In the genomic region with DNA sequence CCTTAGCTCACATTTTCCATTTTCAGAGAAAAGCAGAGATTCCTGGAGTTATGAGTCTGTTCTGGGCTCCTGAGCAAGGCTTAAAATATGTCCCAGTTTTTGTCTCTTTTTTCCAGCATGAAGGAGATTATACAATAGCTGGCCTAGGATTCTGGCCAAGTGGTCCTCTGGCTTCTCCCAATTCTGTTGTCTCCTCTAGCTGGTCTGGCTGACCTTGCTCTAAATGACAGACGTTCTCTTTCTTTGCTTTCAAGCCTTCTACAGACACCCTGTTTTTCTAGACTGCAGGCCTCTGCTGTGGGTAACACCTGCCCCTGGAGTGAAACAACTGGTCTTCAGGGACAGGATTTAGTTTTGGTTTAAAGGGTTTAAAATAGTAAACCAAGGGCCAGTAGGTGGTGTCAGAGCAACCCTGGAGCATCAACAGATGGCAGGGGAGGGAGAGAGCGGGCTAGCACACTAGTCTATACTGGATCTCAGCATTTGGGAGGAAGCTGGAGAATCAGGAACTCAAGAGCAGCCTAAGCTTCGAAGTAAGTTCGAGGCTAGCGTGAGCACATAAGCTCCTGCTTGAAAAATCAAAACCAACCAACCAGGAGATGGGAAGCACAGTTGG, we compare ENCODE assay signal across 13 mouse cellular contexts. TPM values are rescaled to one million over a fixed set of nuclear protein-coding genes. Genes with fewer than 3 reads are reported as not detected.
DNase-seq lines count a peak whose midpoint lies in the region; ATAC-seq and TF ChIP-seq lines count a peak whose summit lies in the region.
"Had no signal": no experiment of that assay in that cellular context is flagged by ENCODE, and none has a peak within 500 bp of the region (broad histone marks: within the 10 kb centered on the region; RNA-seq: fewer than 3 reads in every experiment).

No protein-coding gene starts in this region.

- peak overlapping the region; percentile 62 for H3K27ac ChIP-seq in gastrocnemius, adult 2 months
- no peak overlapping the region for H3K27ac ChIP-seq in midbrain, embryonic 14.5 days (replicated peaks; ENCODE audit: low read depth, low read length)
- no peak overlapping the region for H3K27ac ChIP-seq in midbrain, embryonic 10.5 days (replicated peaks)
- peak overlapping the region; percentile 65; the same call in 1 of the 2 replicates for H3K27ac ChIP-seq in limb, embryonic 15.5 days
- H3K27ac ChIP-seq in forebrain, embryonic 11.5 days (ENCODE audit: low read depth, low read length), result no peak overlapping the region
- H3K27ac ChIP-seq: liver, embryonic 13.5 days; neural tube, embryonic 15.5 days had no signal

- no peaks in the 10 kb centered on the region for H3K36me3 ChIP-seq in midbrain, embryonic 14.5 days (ENCODE audit: control insufficient read depth, insufficient read depth, low read length)
- no peaks in the 10 kb centered on the region for H3K36me3 ChIP-seq in midbrain, embryonic 10.5 days
- no peaks in the 10 kb centered on the region for H3K36me3 ChIP-seq in limb, embryonic 15.5 days
- H3K36me3 ChIP-seq in forebrain, embryonic 11.5 days (ENCODE audit: control insufficient read depth, insufficient read depth, low read length), result no peaks in the 10 kb centered on the region
- H3K36me3 ChIP-seq: G1E; liver, embryonic 13.5 days; neural tube, embryonic 15.5 days had no signal

- H3K4me3 ChIP-seq in gastrocnemius, adult 2 months, result no peak overlapping the region
- no peak overlapping the region for H3K4me3 ChIP-seq in midbrain, embryonic 14.5 days (replicated peaks; ENCODE audit: low read depth, low read length)
- H3K4me3 ChIP-seq in midbrain, embryonic 10.5 days, result no peak overlapping the region
- no peak overlapping the region for H3K4me3 ChIP-seq in limb, embryonic 15.5 days
- H3K4me3 ChIP-seq in forebrain, embryonic 11.5 days (ENCODE audit: low read depth, low read length), result no peak overlapping the region
- H3K4me3 ChIP-seq: liver, embryonic 13.5 days; neural tube, embryonic 15.5 days had no signal

- H3K4me2 ChIP-seq in midbrain, embryonic 14.5 days (ENCODE audit: low read length), result no peak overlapping the region
- no peak overlapping the region for H3K4me2 ChIP-seq in limb, embryonic 15.5 days
- no peak overlapping the region for H3K4me2 ChIP-seq in forebrain, embryonic 11.5 days (ENCODE audit: low read depth, low read length, severe bottlenecking)
- H3K4me2 ChIP-seq: liver, embryonic 13.5 days; neural tube, embryonic 15.5 days had no signal

- no peak for ATAC-seq in midbrain, embryonic 14.5 days (ENCODE audit: low FRiP score, low TSS enrichment)
- ATAC-seq in limb, embryonic 15.5 days (ENCODE audit: insufficient number of reproducible peaks, low FRiP score, low TSS enrichment, low read depth), result no peak
- no peak for ATAC-seq in forebrain, embryonic 11.5 days (replicated peaks; ENCODE audit: low FRiP score)

- H3K9ac ChIP-seq in midbrain, embryonic 14.5 days (replicated peaks; ENCODE audit: low read length), result no peak overlapping the region
- no peak overlapping the region for H3K9ac ChIP-seq in limb, embryonic 15.5 days
- no peak overlapping the region for H3K9ac ChIP-seq in forebrain, embryonic 11.5 days (ENCODE audit: low read length)
- H3K9ac ChIP-seq: liver, embryonic 13.5 days had no signal

- 63% methylated on average over 5 of the region's 5 CpGs for WGBS in midbrain, embryonic 14.5 days
- 70% methylated on average over 5 of the region's 5 CpGs for WGBS in midbrain, embryonic 10.5 days
- WGBS in limb, embryonic 15.5 days, result 70% methylated on average over 5 of the region's 5 CpGs
- 71% methylated on average over 5 of the region's 5 CpGs for WGBS in forebrain, embryonic 11.5 days

- no peaks in the 10 kb centered on the region for H3K27me3 ChIP-seq in midbrain, embryonic 14.5 days (ENCODE audit: control insufficient read depth, insufficient read depth, low read length)
- H3K27me3 ChIP-seq in midbrain, embryonic 10.5 days (ENCODE audit: low read depth, poor library complexity, severe bottlenecking), result no peaks in the 10 kb centered on the region
- H3K27me3 ChIP-seq in limb, embryonic 15.5 days, result no peaks in the 10 kb centered on the region
- H3K27me3 ChIP-seq in forebrain, embryonic 11.5 days (ENCODE audit: control insufficient read depth, insufficient read depth, low read length), result no peaks in the 10 kb centered on the region
- H3K27me3 ChIP-seq: liver, embryonic 13.5 days had no signal

- intact Hi-C loops in gastrocnemius, adult 2 months (cut with DNase I), result loop anchor here (5.0 to 10.0 kb wide), 2 partner anchors 87 to 149 kb away; partner anchors contain the start of gene Parp16

- no peaks in the 10 kb centered on the region for H3K4me1 ChIP-seq in midbrain, embryonic 14.5 days (ENCODE audit: control insufficient read depth, insufficient read depth, low read length)
- no peaks in the 10 kb centered on the region for H3K4me1 ChIP-seq in midbrain, embryonic 10.5 days
- no peaks in the 10 kb centered on the region for H3K4me1 ChIP-seq in limb, embryonic 15.5 days
- H3K4me1 ChIP-seq in forebrain, embryonic 11.5 days (replicated peaks; ENCODE audit: control insufficient read depth, insufficient read depth, low read length), result no peaks in the 10 kb centered on the region
- H3K4me1 ChIP-seq: liver, embryonic 13.5 days; neural tube, embryonic 15.5 days had no signal

- peak; percentile 52 for DNase-seq in gastrocnemius, adult 2 months
- DNase-seq in gastrocnemius, postnatal 10 days, result no peak
- DNase-seq in midbrain, embryonic 14.5 days, result peak; percentile 9
- DNase-seq in midbrain, embryonic 10.5 days (ENCODE audit: low spot score), result no peak
- peak; percentile 51 to 60 for DNase-seq in cerebellum, adult 18-20 months
- no peak for DNase-seq in thymus, postnatal 25 days
- no peak for DNase-seq in forebrain, embryonic 11.5 days (ENCODE audit: low spot score)
- DNase-seq: embryo, embryonic 11 days; liver, embryonic 13.5 days; thymus, postnatal 14 days had no signal

- no peaks in the 10 kb centered on the region for H3K9me3 ChIP-seq in midbrain, embryonic 14.5 days (ENCODE audit: control insufficient read depth, low read length)
- H3K9me3 ChIP-seq in midbrain, embryonic 10.5 days (replicated peaks), result no peaks in the 10 kb centered on the region
- H3K9me3 ChIP-seq in limb, embryonic 15.5 days, result no peaks in the 10 kb centered on the region
- H3K9me3 ChIP-seq in forebrain, embryonic 11.5 days (ENCODE audit: control insufficient read depth, low read length), result no peaks in the 10 kb centered on the region
- H3K9me3 ChIP-seq: liver, embryonic 13.5 days; neural tube, embryonic 15.5 days had no signal

- no peak for TF ChIP-seq CTCF in gastrocnemius, adult 2 months (IDR thresholded peaks at IDR 0.05)

RNA-seq across cellular contexts. Expression of gene Clpx, which starts 12.4 kb away (rescaled TPM):
- total RNA-seq in gastrocnemius, adult 2 months (2021), result 10 to 100 TPM; 54.0 to 72.6 TPM
- 10 to 100 TPM; 61.8 to 64.5 TPM for total RNA-seq in gastrocnemius, postnatal 10 days (2021)
- 38.1 and 45.6 TPM in 2 replicates for polyA plus RNA-seq in midbrain, embryonic 14.5 days (2014; fragmentation: Nextera tagmentation; extraction: Ambion mirVana)
- 41.6 and 42.3 TPM in 2 replicates for polyA plus RNA-seq in midbrain, embryonic 10.5 days (2016; fragmentation: Nextera tagmentation; extraction: Ambion mirVana)
- polyA plus RNA-seq in limb, embryonic 15.5 days (2015; fragmentation: Nextera tagmentation; extraction: Ambion mirVana), result 54.2 and 55.3 TPM in 2 replicates
- 50.6 and 51.3 TPM in 2 replicates for polyA plus RNA-seq in forebrain, embryonic 11.5 days (2014; fragmentation: Nextera tagmentation; extraction: Ambion mirVana)

RNA-seq across cellular contexts. Expression of gene Cilp, which starts 16.7 kb away (rescaled TPM):
- 10 to 100 TPM; 13.0 to 35.4 TPM for total RNA-seq in gastrocnemius, adult 2 months (2021)
- total RNA-seq in gastrocnemius, postnatal 10 days (2021), result 100 to 1,000 TPM; 101 to 103 TPM
- 0.17 and 0.24 TPM in 2 replicates for polyA plus RNA-seq in midbrain, embryonic 14.5 days (2014; fragmentation: Nextera tagmentation; extraction: Ambion mirVana)
- polyA plus RNA-seq in midbrain, embryonic 10.5 days (2016; fragmentation: Nextera tagmentation; extraction: Ambion mirVana), result 0.04 and 0.17 TPM in 2 replicates
- 11.0 and 13.8 TPM in 2 replicates for polyA plus RNA-seq in limb, embryonic 15.5 days (2015; fragmentation: Nextera tagmentation; extraction: Ambion mirVana)
- 0.52 and 0.92 TPM in 2 replicates for polyA plus RNA-seq in forebrain, embryonic 11.5 days (2014; fragmentation: Nextera tagmentation; extraction: Ambion mirVana)
- polyA plus RNA-seq: G1E had no signal

Comparison
In these comparisons a context has a peak if more than half of its experiments do, and no peak if none do; other contexts are left out.
1. DNase-seq: peak in gastrocnemius, adult 2 months (single experiment), midbrain, embryonic 14.5 days (single experiment) and cerebellum, adult 18-20 months (2 of 2); none in gastrocnemius, postnatal 10 days (single experiment), midbrain, embryonic 10.5 days (single experiment), thymus, postnatal 25 days (single experiment) and forebrain, embryonic 11.5 days (single experiment).
2. H3K27ac ChIP-seq: peak in gastrocnemius, adult 2 months (single experiment) and limb, embryonic 15.5 days (single experiment); none in midbrain, embryonic 14.5 days (single experiment), midbrain, embryonic 10.5 days (single experiment) and forebrain, embryonic 11.5 days (single experiment).